In genomic region chr3:108187111-108187795, GRCm38 (mm10) we compare ENCODE assay signal across 8 mouse cellular contexts. TPM values are rescaled to one million over a fixed set of nuclear protein-coding genes. Genes with fewer than 3 reads are reported as not detected.
A peak's percentile ranks its signal among the peaks of the same experiment; 100 is the strongest.
DNase-seq lines count a peak whose midpoint lies in the region; ATAC-seq and TF ChIP-seq lines count a peak whose summit lies in the region.

No protein-coding gene starts in this region.

- WGBS in lung, embryonic 16.5 days = 59% methylated on average over 20 of the region's 20 CpGs
- WGBS in limb, embryonic 11.5 days = 62% methylated on average over 20 of the region's 20 CpGs
- WGBS in small intestine, adult 2 months = 75% methylated on average over 20 of the region's 20 CpGs

- no peak for TF ChIP-seq CTCF in small intestine, adult 2 months (IDR thresholded peaks at IDR 0.05; ENCODE audit: extremely low read depth, insufficient read length, insufficient replicate concordance, low read depth, low read length)

- 0 out of 2 replicates have a peak, but pooled peaks cover 3% of the 10 kb centered on the region for H3K27me3 ChIP-seq in lung, embryonic 16.5 days (ENCODE audit: control insufficient read depth, insufficient read depth, low read depth, low read length)
- 0 out of 2 replicates have a peak, but pooled peaks cover 8% of the 10 kb centered on the region for H3K27me3 ChIP-seq in limb, embryonic 11.5 days (ENCODE audit: control insufficient read depth, insufficient read depth, low read length)
- no peaks in the 10 kb centered on the region for H3K27me3 ChIP-seq in small intestine, adult 2 months (ENCODE audit: control insufficient read depth, insufficient read depth, low read length)

- no peaks in the 10 kb centered on the region for H3K36me3 ChIP-seq in lung, embryonic 16.5 days (ENCODE audit: control insufficient read depth, insufficient read depth, low read length)
- H3K36me3 ChIP-seq in limb, embryonic 11.5 days (ENCODE audit: control insufficient read depth, insufficient read depth, low read length) = no peaks in the 10 kb centered on the region
- no peaks in the 10 kb centered on the region for H3K36me3 ChIP-seq in small intestine, adult 2 months (ENCODE audit: control insufficient read depth, insufficient read depth, low read length)

- H3K4me2 ChIP-seq in lung, embryonic 16.5 days (ENCODE audit: low read depth, low read length) = peak overlapping the region; percentile 94; the same call in 1 of the 2 replicates
- peak overlapping the region; percentile 98; the same call in 1 of the 2 replicates for H3K4me2 ChIP-seq in limb, embryonic 11.5 days (ENCODE audit: low read depth, severe bottlenecking)

- H3K27ac ChIP-seq in lung, embryonic 16.5 days (ENCODE audit: low read length) = no peak overlapping the region
- H3K27ac ChIP-seq in limb, embryonic 11.5 days (replicated peaks; ENCODE audit: low read depth, low read length) = no peak overlapping the region
- no peak overlapping the region for H3K27ac ChIP-seq in small intestine, adult 2 months (ENCODE audit: insufficient read depth, low read depth, low read length)

- H3K9me3 ChIP-seq in lung, embryonic 16.5 days (ENCODE audit: control insufficient read depth, low read length) = no peaks in the 10 kb centered on the region
- no peaks in the 10 kb centered on the region for H3K9me3 ChIP-seq in limb, embryonic 11.5 days (ENCODE audit: control insufficient read depth, low read length)

- H3K9ac ChIP-seq in lung, embryonic 16.5 days (ENCODE audit: low read length) = peak overlapping the region; percentile 71
- no peak overlapping the region; the same call in 1 of the 2 replicates for H3K9ac ChIP-seq in limb, embryonic 11.5 days (ENCODE audit: low read length)

- ATAC-seq in lung, embryonic 16.5 days (ENCODE audit: low read depth) = 0 out of 2 replicates have a peak, but pooled peaks have one; percentile 7
- ATAC-seq in limb, embryonic 11.5 days (ENCODE audit: insufficient number of reproducible peaks, low FRiP score, low TSS enrichment, low read depth) = no peak

- TF ChIP-seq POLR2A in small intestine, adult 2 months (IDR thresholded peaks at IDR 0.05; ENCODE audit: low read depth, low read length) = no peak

- peak; percentile 42 for DNase-seq in cerebellum, adult 11-12 months
- DNase-seq in cerebellum, adult 9-10 months = no peak
- no peak for DNase-seq in lung, postnatal 25 days (ENCODE audit: low spot score)
- DNase-seq in limb, embryonic 11.5 days (ENCODE audit: low spot score) = no peak
- DNase-seq in frontal cortex, postnatal 25 days (ENCODE audit: low spot score in 2 of 2) = no peak
- DNase-seq in gastrocnemius, postnatal 10 days = no peak

- peaks cover 16% of the 10 kb centered on the region for H3K4me1 ChIP-seq in lung, embryonic 16.5 days (replicated peaks; ENCODE audit: control insufficient read depth, insufficient read depth, low read length)
- peaks cover 6% of the 10 kb centered on the region; the same call in 1 of the 2 replicates for H3K4me1 ChIP-seq in limb, embryonic 11.5 days (ENCODE audit: control insufficient read depth, insufficient read depth, low read length)
- H3K4me1 ChIP-seq in small intestine, adult 2 months (ENCODE audit: control insufficient read depth, insufficient read depth, insufficient read length, low read length) = peaks cover 8% of the 10 kb centered on the region

- H3K4me3 ChIP-seq in lung, embryonic 16.5 days (ENCODE audit: low read length) = peak overlapping the region; percentile 55; the same call in 1 of the 2 replicates
- no peak overlapping the region; the same call in 1 of the 2 replicates for H3K4me3 ChIP-seq in limb, embryonic 11.5 days (ENCODE audit: low read depth, low read length)
- H3K4me3 ChIP-seq in small intestine, adult 2 months (ENCODE audit: low read depth, low read length) = peak overlapping the region; percentile 92; the same call in 1 of the 2 replicates

RNA-seq across cellular contexts. Expression of gene Amigo1, which starts 1.1 kb away (rescaled TPM):
- 2.3 and 2.4 TPM in 2 replicates for polyA plus RNA-seq in lung, embryonic 16.5 days (2015; fragmentation: Nextera tagmentation; extraction: Ambion mirVana)
- polyA plus RNA-seq in limb, embryonic 11.5 days (2014; fragmentation: Nextera tagmentation; extraction: Ambion mirVana) = 2.2 and 2.7 TPM in 2 replicates
- 10.1 and 17.6 TPM in 2 replicates for polyA plus RNA-seq in small intestine, adult 2 months (2012; rRNA removed)
- 10 to 100 TPM; 30.7 to 31.6 TPM for total RNA-seq in gastrocnemius, postnatal 10 days (2021)

RNA-seq across cellular contexts. Expression of gene Cyb561d1, which starts 13.8 kb away (rescaled TPM):
- 3.1 and 3.4 TPM in 2 replicates for polyA plus RNA-seq in lung, embryonic 16.5 days (2015; fragmentation: Nextera tagmentation; extraction: Ambion mirVana)
- 0.98 and 1.1 TPM in 2 replicates for polyA plus RNA-seq in limb, embryonic 11.5 days (2014; fragmentation: Nextera tagmentation; extraction: Ambion mirVana)
- 5.5 and 9.4 TPM in 2 replicates for polyA plus RNA-seq in small intestine, adult 2 months (2012; rRNA removed)
- total RNA-seq in gastrocnemius, postnatal 10 days (2021) = 1 to 10 TPM; 3.5 to 4.2 TPM

RNA-seq across cellular contexts. Expression of gene Atxn7l2, which starts 23.5 kb away (rescaled TPM):
- polyA plus RNA-seq in lung, embryonic 16.5 days (2015; fragmentation: Nextera tagmentation; extraction: Ambion mirVana) = 12.9 and 13.4 TPM in 2 replicates
- 21.1 and 25.6 TPM in 2 replicates for polyA plus RNA-seq in limb, embryonic 11.5 days (2014; fragmentation: Nextera tagmentation; extraction: Ambion mirVana)
- polyA plus RNA-seq in small intestine, adult 2 months (2012; rRNA removed) = 3.6 and 9.7 TPM in 2 replicates
- 10 to 100 TPM; 13.2 to 18.4 TPM for total RNA-seq in gastrocnemius, postnatal 10 days (2021)

RNA-seq across cellular contexts. Expression of gene Gpr61, which starts 32.6 kb away (rescaled TPM):
- polyA plus RNA-seq in lung, embryonic 16.5 days (2015; fragmentation: Nextera tagmentation; extraction: Ambion mirVana) = 0.04 TPM in 1 of 2 replicates, not detected in the other
- polyA plus RNA-seq in limb, embryonic 11.5 days (2014; fragmentation: Nextera tagmentation; extraction: Ambion mirVana) = 0.11 and 0.29 TPM in 2 replicates
- 0.05 TPM in 1 of 2 replicates, not detected in the other for polyA plus RNA-seq in small intestine, adult 2 months (2012; rRNA removed)
- total RNA-seq in gastrocnemius, postnatal 10 days (2021) = under 1 TPM; 0.14 to 0.27 TPM

RNA-seq across cellular contexts. Expression of gene Sypl2, which starts 39.2 kb away (rescaled TPM):
- polyA plus RNA-seq in lung, embryonic 16.5 days (2015; fragmentation: Nextera tagmentation; extraction: Ambion mirVana) = 0.46 and 1.1 TPM in 2 replicates
- polyA plus RNA-seq in limb, embryonic 11.5 days (2014; fragmentation: Nextera tagmentation; extraction: Ambion mirVana) = 0.43 and 0.51 TPM in 2 replicates
- polyA plus RNA-seq in small intestine, adult 2 months (2012; rRNA removed) = 2.5 and 6.3 TPM in 2 replicates
- 1,000 to 10,000 TPM in 1 of 2 experiments, 100 to 1,000 TPM in 1; 890 to 1,000 TPM for total RNA-seq in gastrocnemius, postnatal 10 days (2021)
